Mouse (Mus musculus): Measurements from ENCODE around the gene Lce1m. TPM values are rescaled to one million over a fixed set of nuclear protein-coding genes. Genes with fewer than 3 reads are reported as not detected.

Gene Lce1m
- polyA plus RNA-seq, 1 experiment: not detected

Other genes starting within 250 kb of the Lce1m start
- not detected in 2 replicates for gene Lce1i, start 240.2 kb downstream of the Lce1m start, polyA plus RNA-seq (2012; rRNA removed)
- not detected in 2 replicates for gene Lce1j, start 228.5 kb downstream of the Lce1m start, polyA plus RNA-seq (2012; rRNA removed)
- gene Lce1k, start 211.2 kb downstream of the Lce1m start, polyA plus RNA-seq (2012; rRNA removed): not detected in 2 replicates
- not detected in 2 replicates for gene Kprp, start 191.8 kb downstream of the Lce1m start, polyA plus RNA-seq (2012; rRNA removed)
- gene Lce1l, start 167.8 kb downstream of the Lce1m start, polyA plus RNA-seq (2012; rRNA removed): not detected in 2 replicates
- not detected in 2 replicates for gene 2310050C09Rik, start 148.8 kb downstream of the Lce1m start, polyA plus RNA-seq (2012; rRNA removed)
- not detected in 2 replicates for gene Lce3a, start 92.8 kb downstream of the Lce1m start, polyA plus RNA-seq (2012; rRNA removed)
- 0.26 TPM in 1 of 2 replicates, not detected in the other for gene Lce3b, start 86.1 kb downstream of the Lce1m start, polyA plus RNA-seq (2012; rRNA removed)
- gene Lce3c, start 74.6 kb downstream of the Lce1m start, polyA plus RNA-seq (2012; rRNA removed): not detected in 2 replicates
- gene Lce3d, start 61.7 kb downstream of the Lce1m start, polyA plus RNA-seq (2012; rRNA removed): not detected in 2 replicates
- gene Lce3e, start 52.0 kb downstream of the Lce1m start, polyA plus RNA-seq (2012; rRNA removed): not detected in 2 replicates
- gene Lce3f, start 26.8 kb downstream of the Lce1m start, polyA plus RNA-seq (2012; rRNA removed): not detected in 2 replicates
- gene Crct1, start 3.4 kb downstream of the Lce1m start, polyA plus RNA-seq (2012; rRNA removed): 0.18 and 0.21 TPM in 2 replicates
- not detected in 2 replicates for gene Gm4858, start 49.8 kb upstream of the Lce1m start, polyA plus RNA-seq (2012; rRNA removed)
- gene Crnn, start 125.7 kb upstream of the Lce1m start, polyA plus RNA-seq (2012; rRNA removed): not detected in 2 replicates
- not detected in 2 replicates for gene Flg2, start 178.2 kb upstream of the Lce1m start, polyA plus RNA-seq (2012; rRNA removed)